Mouse (Mus musculus) frontal cortex, postnatal 14 days (tissue): ENCODE data around the gene Xylt1.
A peak's percentile ranks its signal among the peaks of the same experiment; 100 is the strongest.

Source experiments
- DNase-seq, 2 experiments: peaks; one replicate each; pipeline ENCODE4 v3.0.0; 2022; ENCODE audit warnings: low spot score in 2 of 2

Xylt1 gene

DNA sequence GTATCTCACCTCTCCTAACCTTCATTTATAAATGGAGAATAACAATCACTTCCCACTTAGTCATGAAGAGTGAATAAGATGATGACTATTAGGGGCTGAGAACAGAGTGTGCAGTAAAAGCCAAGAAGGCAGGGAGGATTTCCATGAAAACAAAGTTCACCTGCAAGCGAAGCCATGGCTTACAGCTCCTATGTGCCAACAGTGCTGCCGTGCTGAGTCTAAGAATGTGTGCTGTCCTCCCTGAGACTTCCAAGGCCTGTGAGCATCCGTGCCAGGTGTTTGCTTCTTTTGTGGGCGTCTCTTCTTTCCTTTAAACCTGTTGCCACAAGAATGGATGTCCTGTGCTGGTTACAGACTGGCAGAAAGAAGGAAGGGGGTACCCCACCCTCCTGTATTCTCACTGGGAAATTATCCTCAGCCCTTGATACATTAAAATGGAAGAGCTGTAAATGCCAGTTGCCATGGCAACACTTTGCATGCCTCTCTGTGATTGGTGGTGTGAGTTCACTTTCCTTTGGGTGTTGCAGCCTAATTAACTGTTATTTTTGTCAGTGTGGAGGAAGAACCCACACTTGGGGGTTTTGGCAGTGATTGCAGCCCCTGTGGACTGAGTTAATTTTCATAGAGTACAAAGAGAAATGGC is 318.7 kb downstream of the Xylt1 start:
- DNase-seq = peak; percentile 55 to 60

GRCm38 (mm10) chr7:117700066-117700465 is 319.3 kb downstream of the Xylt1 start:
- peak in 1 of 2 experiments; percentile 10 for DNase-seq

- no peak for DNase-seq
These were observed 329.3 kb downstream of the Xylt1 start for GRCm38 (mm10) chr7:117709901-117710607.

GRCm38 (mm10) chr7:117716876-117717408 is 336.2 kb downstream of the Xylt1 start:
- DNase-seq = no peak

- DNase-seq = no peak
These were observed 339.6 kb downstream of the Xylt1 start for GRCm38 (mm10) chr7:117720426-117720825.
